Comparison of ENCODE assay signal across 30 mouse cellular contexts in genomic region chr14:59960961-59961360, GRCm38 (mm10).
DNase-seq lines count a peak whose midpoint lies in the region; ATAC-seq and TF ChIP-seq lines count a peak whose summit lies in the region.
"Had no signal": no experiment of that assay in that cellular context is flagged by ENCODE, and none has a peak within 500 bp of the region (broad histone marks: within the 10 kb centered on the region; RNA-seq: fewer than 3 reads in every experiment).

No protein-coding gene starts in this region.

- no peaks in the 10 kb centered on the region for H3K9me3 ChIP-seq in heart, embryonic 11.5 days (replicated peaks; ENCODE audit: control insufficient read depth, low read length)
- H3K9me3 ChIP-seq in kidney, postnatal 0 days (replicated peaks; ENCODE audit: low read length) = no peaks in the 10 kb centered on the region
- H3K9me3 ChIP-seq: embryonic facial prominence, embryonic 15.5 days; forebrain, embryonic 12.5 days; heart, embryonic 13.5 days; hindbrain, embryonic 15.5 days; limb, embryonic 15.5 days; liver, embryonic 13.5 days; megakaryocyte, embryonic 14.5 days; midbrain, embryonic 15.5 days had no signal

- peaks cover 9% of the 10 kb centered on the region; the same call in 1 of the 2 replicates for H3K4me1 ChIP-seq in heart, embryonic 11.5 days (ENCODE audit: control insufficient read depth, insufficient read depth, low read length)
- no peaks in the 10 kb centered on the region for H3K4me1 ChIP-seq in kidney, postnatal 0 days (replicated peaks; ENCODE audit: insufficient read depth, low read length)
- H3K4me1 ChIP-seq: liver, embryonic 13.5 days; megakaryocyte, embryonic 14.5 days had no signal

- DNase-seq in heart, adult 11 months = peak; percentile 23
- DNase-seq in kidney, postnatal 0 days (ENCODE audit: low spot score) = peak; percentile 81
- DNase-seq in kidney, postnatal 4 days = no peak
- DNase-seq in brain, embryonic 14.5 days (ENCODE audit: low read depth) = peak; percentile 80
- no peak for DNase-seq in thymus, postnatal 25 days
- DNase-seq: adrenal gland, adult 8-10 months; B cell, adult 2 months; cerebellum, adult 11-12 months; cerebellum, adult 9-11 months; gastrocnemius, adult 2 months; gastrocnemius, postnatal 36 days; heart, adult 2 months; heart, postnatal 10 days; kidney, adult 18-20 months; layer of hippocampus, postnatal 36 days; left cerebral cortex, postnatal 4 days; liver, embryonic 13.5 days; lung, adult 18-20 months; lung, postnatal 4 days; thymus, adult 2 months; thymus, postnatal 4 days had no signal

- no peak for ATAC-seq in heart, embryonic 11.5 days (replicated peaks; ENCODE audit: insufficient number of reproducible peaks, low FRiP score, low TSS enrichment)
- peak; percentile 57; the same call in 1 of the 2 replicates for ATAC-seq in kidney, postnatal 0 days (replicated peaks; ENCODE audit: low FRiP score, low read depth)
- ATAC-seq: lung, postnatal 0 days; midbrain, embryonic 15.5 days had no signal

- no peak overlapping the region for H3K4me2 ChIP-seq in heart, embryonic 11.5 days
- no peak overlapping the region for H3K4me2 ChIP-seq in kidney, postnatal 0 days (ENCODE audit: low read length)
- H3K4me2 ChIP-seq: embryonic facial prominence, embryonic 15.5 days; forebrain, embryonic 12.5 days; heart, embryonic 13.5 days; hindbrain, embryonic 15.5 days; limb, embryonic 15.5 days; liver, embryonic 13.5 days; midbrain, embryonic 15.5 days had no signal

- H3K27me3 ChIP-seq in heart, embryonic 11.5 days (ENCODE audit: control insufficient read depth, insufficient read depth, low read length) = no peaks in the 10 kb centered on the region
- no peaks in the 10 kb centered on the region for H3K27me3 ChIP-seq in kidney, postnatal 0 days (ENCODE audit: insufficient read depth, low read length)
- H3K27me3 ChIP-seq: heart, embryonic 13.5 days; hindbrain, embryonic 15.5 days; limb, embryonic 15.5 days; liver, embryonic 13.5 days; megakaryocyte, embryonic 14.5 days; midbrain, embryonic 15.5 days had no signal

- no peak overlapping the region for H3K9ac ChIP-seq in heart, embryonic 11.5 days (ENCODE audit: low read depth, low read length)
- no peak overlapping the region for H3K9ac ChIP-seq in kidney, postnatal 0 days (ENCODE audit: low read depth, low read length)
- H3K9ac ChIP-seq: embryonic facial prominence, embryonic 15.5 days; forebrain, embryonic 12.5 days; heart, embryonic 13.5 days; hindbrain, embryonic 15.5 days; limb, embryonic 15.5 days; liver, embryonic 13.5 days; midbrain, embryonic 15.5 days had no signal

- no peak overlapping the region for H3K4me3 ChIP-seq in heart, embryonic 11.5 days (ENCODE audit: low read depth, low read length)
- no peak overlapping the region for H3K4me3 ChIP-seq in kidney, postnatal 0 days (replicated peaks; ENCODE audit: low read depth, low read length)
- H3K4me3 ChIP-seq: embryonic facial prominence, embryonic 15.5 days; forebrain, embryonic 12.5 days; gastrocnemius, adult 2 months; heart, adult 2 months; heart, embryonic 13.5 days; hindbrain, embryonic 15.5 days; limb, embryonic 15.5 days; liver, embryonic 13.5 days; megakaryocyte, embryonic 14.5 days; midbrain, embryonic 15.5 days had no signal

- 49% methylated on average over 9 of the region's 9 CpGs for WGBS in heart, embryonic 11.5 days (ENCODE audit: insufficient replicate concordance)
- 23% methylated on average over 9 of the region's 9 CpGs for whole genome bisulfite sequencing in kidney, postnatal 0 days

- no peak for TF ChIP-seq POLR2A in brain, embryonic 14.5 days (IDR thresholded peaks at IDR 0.05; ENCODE audit: borderline replicate concordance, extremely low read depth, insufficient read depth, insufficient read length, poor library complexity, severe bottlenecking)

- no peaks in the 10 kb centered on the region for H3K36me3 ChIP-seq in heart, embryonic 11.5 days (ENCODE audit: control insufficient read depth, insufficient read depth, low read length)
- H3K36me3 ChIP-seq in kidney, postnatal 0 days (ENCODE audit: insufficient read depth, low read length) = no peaks in the 10 kb centered on the region
- H3K36me3 ChIP-seq: embryonic facial prominence, embryonic 15.5 days; forebrain, embryonic 12.5 days; heart, embryonic 13.5 days; hindbrain, embryonic 15.5 days; limb, embryonic 15.5 days; liver, embryonic 13.5 days; midbrain, embryonic 15.5 days had no signal

- TF ChIP-seq CTCF in kidney, postnatal 0 days (IDR thresholded peaks at IDR 0.05; ENCODE audit: low read depth) = no peak
- no peak for TF ChIP-seq CTCF in brain, embryonic 14.5 days (IDR thresholded peaks at IDR 0.05; ENCODE audit: borderline replicate concordance, extremely low read depth, insufficient read depth, insufficient read length)

- H3K27ac ChIP-seq in heart, embryonic 11.5 days (ENCODE audit: low read depth, low read length) = no peak overlapping the region
- peak overlapping the region; percentile 63; the same call in 1 of the 2 replicates for H3K27ac ChIP-seq in kidney, postnatal 0 days
- H3K27ac ChIP-seq: embryonic facial prominence, embryonic 15.5 days; forebrain, embryonic 12.5 days; gastrocnemius, adult 2 months; heart, adult 2 months; heart, embryonic 13.5 days; hindbrain, embryonic 15.5 days; limb, embryonic 15.5 days; liver, embryonic 13.5 days; midbrain, embryonic 15.5 days had no signal

Comparison
In these comparisons a context has a peak if more than half of its experiments do, and no peak if none do; other contexts are left out.
1. DNase-seq: peak in heart, adult 11 months (single experiment), kidney, postnatal 0 days (single experiment) and brain, embryonic 14.5 days (single experiment); none in kidney, postnatal 4 days (0 of 2) and thymus, postnatal 25 days (single experiment).